8 mouse cellular contexts compared by ENCODE assay signal in genomic region chr11:12384826-12385225, GRCm38 (mm10).
DNase-seq lines count a peak whose midpoint lies in the region; ATAC-seq lines count a peak whose summit lies in the region.

No protein-coding gene starts in this region.

- H3K27me3 ChIP-seq in neural tube, embryonic 13.5 days: no peaks in the 10 kb centered on the region
- no peaks in the 10 kb centered on the region for H3K27me3 ChIP-seq in stomach, embryonic 16.5 days (ENCODE audit: control insufficient read depth, insufficient read depth, low read length)

- no peak overlapping the region for H3K9ac ChIP-seq in neural tube, embryonic 13.5 days
- no peak overlapping the region for H3K9ac ChIP-seq in stomach, embryonic 16.5 days (ENCODE audit: low read length)

- no peak overlapping the region for H3K4me3 ChIP-seq in neural tube, embryonic 13.5 days
- no peak overlapping the region for H3K4me3 ChIP-seq in stomach, embryonic 16.5 days (replicated peaks; ENCODE audit: low read length)

- H3K4me2 ChIP-seq in neural tube, embryonic 13.5 days: no peak overlapping the region
- H3K4me2 ChIP-seq in stomach, embryonic 16.5 days (ENCODE audit: low read depth, low read length): no peak overlapping the region

- no peaks in the 10 kb centered on the region for H3K9me3 ChIP-seq in neural tube, embryonic 13.5 days
- H3K9me3 ChIP-seq in stomach, embryonic 16.5 days (replicated peaks; ENCODE audit: control insufficient read depth, low read length): no peaks in the 10 kb centered on the region

- intact Hi-C loops in heart, postnatal 25 days (cut with DNase I): loop anchor here (5.0 kb wide), 1 partner anchor 82 kb away; no protein-coding TSS in a partner anchor

- no peaks in the 10 kb centered on the region; the same call in 1 of the 2 replicates for H3K4me1 ChIP-seq in neural tube, embryonic 13.5 days (replicated peaks)
- H3K4me1 ChIP-seq in stomach, embryonic 16.5 days (ENCODE audit: control insufficient read depth, insufficient read depth, low read length): peaks cover 13% of the 10 kb centered on the region; the same call in 1 of the 2 replicates

- H3K27ac ChIP-seq in neural tube, embryonic 13.5 days (replicated peaks): no peak overlapping the region
- peak overlapping the region; percentile 62 for H3K27ac ChIP-seq in stomach, embryonic 16.5 days (ENCODE audit: low read length)

- DNase-seq in heart, adult 11 months: peak; percentile 93
- DNase-seq in heart, postnatal 25 days (ENCODE audit: low spot score): no peak
- DNase-seq in neural tube, embryonic 10.5 days (ENCODE audit: extremely low spot score, low spot score): no peak
- peak; percentile 60 for DNase-seq in heart, postnatal 4 days
- no peak for DNase-seq in thymus, adult 18-20 months

- peak; percentile 27; the same call in 1 of the 2 replicates for ATAC-seq in neural tube, embryonic 13.5 days (ENCODE audit: low read depth)
- ATAC-seq in stomach, embryonic 16.5 days (ENCODE audit: insufficient read depth, low FRiP score): peak; percentile 60; the same call in 1 of the 2 replicates
- no peak for ATAC-seq in megakaryocyte progenitor cell, adult 5-6 weeks (replicated peaks; ENCODE audit: poor library complexity)

- no peaks in the 10 kb centered on the region for H3K36me3 ChIP-seq in neural tube, embryonic 13.5 days
- no peaks in the 10 kb centered on the region for H3K36me3 ChIP-seq in stomach, embryonic 16.5 days (ENCODE audit: control insufficient read depth, insufficient read depth, low read length)

- WGBS in neural tube, embryonic 13.5 days: 62% methylated on average over 2 of the region's 2 CpGs
- WGBS in stomach, embryonic 16.5 days: 43% methylated on average over 2 of the region's 2 CpGs

Comparison
In these comparisons a context has a peak if more than half of its experiments do, and no peak if none do; other contexts are left out.
1. DNase-seq: peak in heart, adult 11 months (single experiment) and heart, postnatal 4 days (single experiment); none in heart, postnatal 25 days (single experiment), neural tube, embryonic 10.5 days (single experiment) and thymus, adult 18-20 months (0 of 2).